Mouse (Mus musculus) bone marrow macrophage, adult 2 months (primary cell): ENCODE results near the gene Itsn2. TPM values are rescaled to one million over a fixed set of nuclear protein-coding genes. Genes with fewer than 3 reads are reported as not detected.
"Not testable (repeated sequence)": the region's sequence is repeated elsewhere in the genome, so short reads cannot be mapped to it uniquely, and the experiment has no call there.

Experiments
- H3K27ac ChIP-seq: 2 replicates; pipeline ENCODE4 v1.5.1; 2012; ENCODE audit warnings: low read depth, low read length; ENCODE audit not compliant: insufficient read depth
- H3K4me1 ChIP-seq: 2 replicates; pipeline ENCODE4 v1.6.1; 2012; ENCODE audit warnings: low read length; ENCODE audit not compliant: control insufficient read depth, insufficient read depth
- H3K4me3 ChIP-seq: 2 replicates; pipeline ENCODE4 v1.5.1; 2012; ENCODE audit warnings: mild to moderate bottlenecking, low read length, moderate library complexity; ENCODE audit not compliant: insufficient read depth
- CTCF ChIP-seq: IDR thresholded peaks from 2 replicates; pipeline ENCODE4 v1.5.1; 2012; ENCODE audit warnings: low read depth, mild to moderate bottlenecking, low read length, moderate library complexity
- POLR2A ChIP-seq: IDR thresholded peaks from 2 replicates; pipeline ENCODE4 v1.6.1; 2012; ENCODE audit warnings: mild to moderate bottlenecking, low read depth, low read length, borderline replicate concordance
- polyA plus RNA-seq: library from polyadenylated mRNA; stranded (reverse); fragments of >200 nt; gene quantifications from 2 replicates; pipeline ENCODE4 v1.2.4, GENCODE M21; 2012; ENCODE audit not compliant: missing spikeins, insufficient read depth, insufficient read length

Gene Itsn2
- 112 and 119 TPM in 2 replicates for polyA plus RNA-seq

GRCm38 (mm10) chr12:4592541-4593165 is at the start of gene Itsn2, which contains the start of gene Gm3625:
Gene Itsn2, plus strand, starts transcription at chr12:4592638.
Gene Gm3625, minus strand, starts transcription at chr12:4592927.
- TF ChIP-seq POLR2A (no peak), CTCF (no peak)
- peak within 1 kb of the TSS; percentile 68 for H3K27ac ChIP-seq
- H3K4me1 ChIP-seq = peaks cover 9% of the 10 kb centered on the region
- H3K4me3 ChIP-seq = peak within 1 kb of the TSS; percentile 93

GRCm38 (mm10) chr12:4544400-4544919 is 48.0 kb upstream of the Itsn2 start:
- Histone ChIP-seq H3K4me3 (no peak overlapping the region), H3K27ac (peak overlapping the region; percentile 46), H3K4me1 (peaks cover 17% of the 10 kb centered on the region)
- TF ChIP-seq CTCF (no peak), POLR2A (no peak)

GRCm38 (mm10) chr12:4545425-4545824 is 47.0 kb upstream of the Itsn2 start:
- peaks cover 13% of the 10 kb centered on the region for H3K4me1 ChIP-seq
- peak overlapping the region; percentile 59 for H3K27ac ChIP-seq
- TF ChIP-seq CTCF = no peak
- no peak for TF ChIP-seq POLR2A
- H3K4me3 ChIP-seq = no peak overlapping the region

GRCm38 (mm10) chr12:4546491-4546890 is 45.9 kb upstream of the Itsn2 start:
- TF ChIP-seq POLR2A (no peak), CTCF (no peak)
- Histone ChIP-seq H3K4me3 (no peak overlapping the region), H3K4me1 (peaks cover 13% of the 10 kb centered on the region), H3K27ac (no peak overlapping the region)

GRCm38 (mm10) chr12:4547557-4547956 is 44.9 kb upstream of the Itsn2 start:
- no peak overlapping the region for H3K4me3 ChIP-seq
- H3K27ac ChIP-seq = no peak overlapping the region
- H3K4me1 ChIP-seq = peaks cover 13% of the 10 kb centered on the region
- no peak for TF ChIP-seq POLR2A
- TF ChIP-seq CTCF = no peak

GRCm38 (mm10) chr12:4548053-4549013 is 44.1 kb upstream of the Itsn2 start:
- H3K4me3 ChIP-seq = no peak overlapping the region
- no peak overlapping the region for H3K27ac ChIP-seq
- peaks cover 13% of the 10 kb centered on the region for H3K4me1 ChIP-seq
- no peak for TF ChIP-seq POLR2A
- peak; percentile 84 for TF ChIP-seq CTCF

- H3K4me1 ChIP-seq, H3K4me3 ChIP-seq, H3K27ac ChIP-seq: not testable (repeated sequence)
Observed at GRCm38 (mm10) chr12:4553704-4554103, 38.7 kb upstream of the Itsn2 start.

GRCm38 (mm10) chr12:4555451-4555850 is 37.0 kb upstream of the Itsn2 start:
- Histone ChIP-seq H3K27ac (no peak overlapping the region), H3K4me1 (no peaks in the 10 kb centered on the region), H3K4me3 (no peak overlapping the region)
- TF ChIP-seq POLR2A = no peak
- TF ChIP-seq CTCF = no peak

GRCm38 (mm10) chr12:4556891-4557290 is 35.5 kb upstream of the Itsn2 start:
- Histone ChIP-seq H3K4me1 (no peaks in the 10 kb centered on the region), H3K4me3 (no peak overlapping the region), H3K27ac (no peak overlapping the region)
- no peak for TF ChIP-seq POLR2A
- no peak for TF ChIP-seq CTCF

GRCm38 (mm10) chr12:4557436-4557835 is 35.0 kb upstream of the Itsn2 start:
- Histone ChIP-seq H3K4me1 (no peaks in the 10 kb centered on the region), H3K27ac (no peak overlapping the region)
- TF ChIP-seq POLR2A (no peak), CTCF (no peak)

More at GRCm38 (mm10) chr12:4557436-4557835, 35.0 kb upstream of the Itsn2 start:
- no peak overlapping the region for H3K4me3 ChIP-seq
